Mouse (Mus musculus) neural tube, embryonic 12.5 days (tissue): ENCODE measurements around the gene Gemin2. TPM values are rescaled to one million over a fixed set of nuclear protein-coding genes. Genes with fewer than 3 reads are reported as not detected.

Experiments used
- ATAC-seq: fragments of 200-750 bp; cut with Nextera tagmentation; 2 replicates; pipeline ENCODE4 v1.8.0; 2017; ENCODE audit warnings: low read depth, mild to moderate bottlenecking, moderate TSS enrichment, moderate library complexity; ENCODE audit not compliant: low FRiP score
- H3K27ac ChIP-seq: fragments of 300-500 bp; sonication (generic); 2 replicates; pipeline ENCODE4 v1.5.1; 2016
- H3K27me3 ChIP-seq: fragments of 300-500 bp; sonication (generic); replicated peaks from 2 replicates; pipeline ENCODE4 v1.6.1; 2016; ENCODE audit warnings: mild to moderate bottlenecking
- H3K36me3 ChIP-seq: fragments of 300-500 bp; sonication (generic); 2 replicates; pipeline ENCODE4 v1.6.1; 2016; ENCODE audit warnings: mild to moderate bottlenecking
- H3K4me1 ChIP-seq: fragments of 300-500 bp; sonication (generic); 2 replicates; pipeline ENCODE4 v1.6.1; 2016
- H3K4me2 ChIP-seq: fragments of 300-500 bp; sonication (generic); replicated peaks from 2 replicates; pipeline ENCODE4 v1.6.1; 2016; ENCODE audit warnings: mild to moderate bottlenecking
- H3K4me3 ChIP-seq: fragments of 300-500 bp; sonication (generic); 2 replicates; pipeline ENCODE4 v1.5.1; 2016
- H3K9ac ChIP-seq: fragments of 300-500 bp; sonication (generic); 2 replicates; pipeline ENCODE4 v1.6.1; 2016; ENCODE audit warnings: mild to moderate bottlenecking
- H3K9me3 ChIP-seq: fragments of 300-500 bp; sonication (generic); 2 replicates; pipeline ENCODE4 v1.6.1; 2016; ENCODE audit warnings: mild to moderate bottlenecking
- WGBS: fragments of 180-500 bp; shearing (Covaris S2); methylation state at CpG from one replicate; pipeline ENCODE4 v1.1.7; 2016; 5-methylcytosine and 5-hydroxymethylcytosine counted together
- polyA plus RNA-seq: library from polyadenylated mRNA; unstranded; fragments of >200 nt; fragmentation: Nextera tagmentation; extraction: Ambion mirVana; gene quantifications from 2 replicates; pipeline ENCODE4 v1.2.1, GENCODE M21; 2016

Gemin2 gene
- polyA plus RNA-seq, 1 experiment from 2014 or later = 19.8 TPM

DNA sequence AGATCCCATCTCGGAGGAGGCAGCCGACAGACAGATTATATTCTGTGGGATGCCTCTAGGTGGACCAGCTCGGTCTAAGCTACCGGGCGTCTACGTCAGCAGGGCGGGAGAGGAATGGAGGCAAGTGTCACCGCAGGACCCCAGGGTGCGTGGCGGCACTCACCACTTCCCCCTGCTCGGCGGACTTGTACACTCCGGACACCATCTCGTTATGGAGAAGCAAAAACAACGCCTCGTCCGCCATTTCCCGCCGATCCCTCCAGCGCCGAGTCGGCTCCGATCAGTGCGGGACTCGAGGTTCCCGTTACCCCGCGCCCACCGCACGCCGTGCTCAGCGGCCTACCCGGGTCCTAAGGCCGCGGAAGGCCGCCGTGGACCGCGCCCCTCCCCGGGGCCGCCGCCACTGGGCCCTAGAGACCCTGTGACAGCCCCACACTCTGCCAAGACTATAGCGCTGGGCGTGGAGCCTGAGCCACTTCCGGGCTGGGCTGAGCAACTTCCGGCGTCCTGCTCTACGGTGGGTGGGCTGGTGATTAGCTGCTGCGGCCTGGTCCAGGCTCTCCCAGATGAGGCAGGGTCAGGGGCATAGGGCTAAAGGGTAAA lies 47.9 kb downstream of the Gemin2 start, which contains the start of gene Trappc6b:
Gene Trappc6b, minus strand, starts transcription at position 480 of the 603 bp plus-strand sequence.
- ATAC-seq = peak; percentile 97
- H3K36me3 ChIP-seq = peaks cover 16% of the 10 kb centered on the region; the same call in 1 of the 2 replicates
- no peaks in the 10 kb centered on the region for H3K9me3 ChIP-seq
- H3K4me3 ChIP-seq = peak within 1 kb of the TSS; percentile 82
- peak within 1 kb of the TSS; percentile 85 for H3K27ac ChIP-seq
- peak within 1 kb of the TSS; percentile 73 for H3K4me2 ChIP-seq
- H3K27me3 ChIP-seq = no peaks in the 10 kb centered on the region
- peak within 1 kb of the TSS; percentile 86 for H3K9ac ChIP-seq
- under 1% methylated on average over 49 of the region's 49 CpGs for WGBS
- peaks cover 13% of the 10 kb centered on the region for H3K4me1 ChIP-seq

DNA sequence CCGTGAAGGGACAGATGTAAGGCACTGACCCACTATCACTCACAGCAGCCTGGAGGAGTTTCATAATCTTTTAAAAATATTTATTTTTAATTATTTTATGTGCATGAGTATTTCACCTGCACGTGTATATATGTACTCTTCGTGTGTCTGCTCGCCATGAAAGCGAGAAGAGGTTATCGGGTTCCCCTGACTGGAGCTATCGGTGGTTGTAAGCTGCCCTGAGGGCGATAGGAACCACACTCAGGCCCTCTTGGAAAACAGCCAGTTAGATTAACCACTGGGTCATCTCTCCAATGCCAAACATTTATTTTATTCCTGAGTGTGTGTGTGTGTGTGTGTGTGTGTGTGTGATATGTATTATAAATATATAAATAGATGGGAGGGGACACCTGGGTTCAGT lies 51.6 kb downstream of the Gemin2 start:
- peaks cover 17% of the 10 kb centered on the region for H3K36me3 ChIP-seq
- H3K4me2 ChIP-seq = no peak overlapping the region
- no peaks in the 10 kb centered on the region for H3K27me3 ChIP-seq
- no peak overlapping the region for H3K27ac ChIP-seq
- H3K9me3 ChIP-seq = no peaks in the 10 kb centered on the region
- WGBS = 85% methylated on average over 8 of the region's 8 CpGs
- H3K9ac ChIP-seq = no peak overlapping the region
- no peak overlapping the region for H3K4me3 ChIP-seq
- no peak for ATAC-seq
- H3K4me1 ChIP-seq = peaks cover 14% of the 10 kb centered on the region

GRCm38 (mm10) chr12:59065776-59066175 lies 52.6 kb downstream of the Gemin2 start:
- WGBS = 82% methylated on average over 3 of the region's 3 CpGs
- Histone ChIP-seq H3K9me3 (no peaks in the 10 kb centered on the region), H3K4me1 (0 out of 2 replicates have a peak, but pooled peaks cover 7% of the 10 kb centered on the region), H3K9ac (no peak overlapping the region), H3K36me3 (peaks cover 24% of the 10 kb centered on the region), H3K4me2 (peak overlapping the region; percentile 80), H3K27ac (no peak overlapping the region), H3K27me3 (no peaks in the 10 kb centered on the region), H3K4me3 (peak overlapping the region; percentile 99; the same call in 1 of the 2 replicates)
- ATAC-seq = no peak

DNA sequence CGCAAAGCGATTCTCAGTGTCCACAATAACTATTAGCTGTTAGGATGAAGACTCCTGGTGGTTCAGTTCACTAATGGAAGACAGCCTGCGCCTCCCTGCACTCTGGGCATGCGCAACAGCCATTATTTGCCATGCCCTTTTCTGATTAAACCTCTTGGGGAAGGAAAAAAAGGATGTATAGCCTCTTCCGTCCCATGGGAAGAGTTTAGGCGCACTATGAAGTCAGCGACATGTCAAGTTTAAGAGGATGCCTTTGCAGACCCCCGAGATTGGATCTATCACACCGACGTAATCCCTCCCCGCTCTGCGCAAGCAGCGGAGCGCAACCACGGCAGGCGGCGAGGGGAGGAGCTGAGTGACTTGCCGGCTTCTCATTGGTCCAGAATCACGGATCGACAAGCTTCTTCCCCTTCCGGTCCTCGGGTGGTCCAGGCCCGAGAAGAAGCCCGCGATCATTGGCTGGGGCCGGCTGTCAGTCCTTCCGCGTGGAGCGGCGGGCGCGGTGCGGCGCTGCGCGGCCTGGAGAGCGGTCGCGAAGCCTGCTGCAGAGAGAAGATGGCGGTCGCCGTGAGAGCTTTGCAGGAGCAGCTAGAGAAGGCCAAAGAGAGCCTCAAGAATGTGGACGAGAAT lies 53.4 kb downstream of the Gemin2 start, which contains the start of gene Pnn:
Gene Pnn, plus strand, starts transcription at position 437 of the 630 bp plus-strand sequence.
- peak; percentile 99 for ATAC-seq
- Histone ChIP-seq H3K9ac (peak within 1 kb of the TSS; percentile 98), H3K27me3 (no peaks in the 10 kb centered on the region), H3K4me3 (peak within 1 kb of the TSS; percentile 99), H3K36me3 (peaks cover 32% of the 10 kb centered on the region), H3K9me3 (no peaks in the 10 kb centered on the region), H3K4me1 (0 out of 2 replicates have a peak, but pooled peaks cover 7% of the 10 kb centered on the region), H3K27ac (peak within 1 kb of the TSS; percentile 65), H3K4me2 (peak within 1 kb of the TSS; percentile 80)
- under 1% methylated on average over 43 of the region's 43 CpGs for WGBS

DNA sequence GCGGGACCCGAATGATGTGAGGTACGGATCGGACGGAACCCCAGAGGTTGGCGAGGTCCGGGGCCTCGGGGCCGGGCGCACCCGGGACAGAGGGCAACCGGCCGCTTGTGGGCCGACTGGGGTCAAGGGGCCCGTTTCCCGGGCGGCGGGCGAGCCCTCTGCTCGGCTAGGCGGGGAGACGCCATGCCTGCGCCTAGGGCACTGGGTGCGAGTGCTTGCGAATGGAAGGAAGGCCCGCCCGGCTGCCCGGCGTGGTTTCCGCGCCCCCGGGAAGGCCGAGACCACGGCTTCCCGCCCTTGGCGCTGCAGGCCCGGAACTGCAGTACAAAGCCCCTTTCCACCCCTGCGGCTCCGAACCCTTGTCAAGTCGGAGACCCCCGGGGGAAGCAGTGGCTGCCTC lies 53.9 kb downstream of the Gemin2 start:
- ATAC-seq = peak; percentile 60

GRCm38 (mm10) chr12:59068791-59069190 lies 55.6 kb downstream of the Gemin2 start:
- WGBS = 97% methylated on average over 13 of the region's 13 CpGs
- Histone ChIP-seq H3K36me3 (peaks cover 43% of the 10 kb centered on the region), H3K4me1 (0 out of 2 replicates have a peak, but pooled peaks cover 7% of the 10 kb centered on the region), H3K27me3 (no peaks in the 10 kb centered on the region), H3K4me2 (no peak overlapping the region), H3K27ac (no peak overlapping the region), H3K4me3 (no peak overlapping the region), H3K9ac (no peak overlapping the region), H3K9me3 (no peaks in the 10 kb centered on the region)
- ATAC-seq = no peak

More for the DNA sequence above, 53.9 kb downstream of the Gemin2 start:
- no peaks in the 10 kb centered on the region for H3K27me3 ChIP-seq
- 0 out of 2 replicates have a peak, but pooled peaks cover 7% of the 10 kb centered on the region for H3K4me1 ChIP-seq
- H3K4me3 ChIP-seq = peak overlapping the region; percentile 99
- peaks cover 37% of the 10 kb centered on the region for H3K36me3 ChIP-seq
- no peaks in the 10 kb centered on the region for H3K9me3 ChIP-seq
- H3K9ac ChIP-seq = peak overlapping the region; percentile 98
- peak overlapping the region; percentile 57; the same call in 1 of the 2 replicates for H3K27ac ChIP-seq
- under 1% methylated on average over 41 of the region's 41 CpGs for WGBS
- H3K4me2 ChIP-seq = peak overlapping the region; percentile 80

- ATAC-seq = no peak
- Histone ChIP-seq H3K4me3 (no peak overlapping the region), H3K36me3 (peaks cover 43% of the 10 kb centered on the region), H3K27ac (no peak overlapping the region), H3K4me1 (0 out of 2 replicates have a peak, but pooled peaks cover 7% of the 10 kb centered on the region), H3K27me3 (no peaks in the 10 kb centered on the region), H3K9me3 (no peaks in the 10 kb centered on the region), H3K9ac (no peak overlapping the region), H3K4me2 (no peak overlapping the region)
- whole genome bisulfite sequencing = 90% methylated on average over 11 of the region's 11 CpGs
Observed at GRCm38 (mm10) chr12:59072286-59072685, 59.1 kb downstream of the Gemin2 start.

DNA sequence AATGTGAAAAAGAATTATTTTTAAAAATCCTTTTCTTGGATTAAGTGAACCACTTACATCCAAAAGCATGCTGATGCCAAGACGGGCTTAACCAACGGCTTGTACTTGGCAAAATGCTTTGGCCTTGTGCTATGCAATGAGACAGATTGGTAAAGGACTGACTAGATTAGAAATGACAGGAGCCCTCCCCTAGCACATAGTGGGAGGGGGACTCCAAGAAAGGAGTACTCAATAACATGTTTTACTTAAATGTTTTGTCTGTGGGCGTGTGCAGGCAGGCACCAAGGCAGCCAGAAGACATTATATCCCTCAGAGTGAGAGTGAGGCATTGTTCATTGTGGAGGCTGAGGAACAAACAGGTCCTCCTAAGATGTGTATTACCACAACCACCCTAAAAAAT lies 60.9 kb downstream of the Gemin2 start:
- no peak for ATAC-seq
- WGBS = 92% methylated on average over 3 of the region's 3 CpGs
- Histone ChIP-seq H3K4me1 (no peaks in the 10 kb centered on the region), H3K27me3 (no peaks in the 10 kb centered on the region), H3K4me3 (no peak overlapping the region), H3K9me3 (no peaks in the 10 kb centered on the region), H3K27ac (no peak overlapping the region), H3K4me2 (no peak overlapping the region), H3K36me3 (peaks cover 34% of the 10 kb centered on the region), H3K9ac (no peak overlapping the region)

DNA sequence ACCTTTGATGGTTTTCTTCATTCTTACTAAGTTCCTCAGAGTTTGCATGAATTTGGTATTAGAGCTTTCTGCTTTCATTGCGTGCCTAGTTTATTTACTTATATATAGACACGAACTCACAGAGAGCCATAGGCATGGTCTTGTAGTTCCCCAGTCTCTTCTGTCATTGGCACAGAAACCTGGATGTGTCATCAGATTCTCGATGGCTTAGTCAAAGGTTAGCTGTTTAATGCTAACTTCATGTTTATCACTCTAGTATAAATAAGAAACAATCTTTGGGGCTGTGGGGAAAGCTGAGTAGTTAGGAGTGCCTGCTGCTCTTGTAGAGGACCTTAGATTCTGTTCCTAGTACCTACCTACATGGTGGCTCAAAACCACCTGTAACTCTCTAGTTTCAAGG lies 63.8 kb downstream of the Gemin2 start:
- WGBS = 93% methylated on average over 3 of the region's 3 CpGs
- peaks cover 8% of the 10 kb centered on the region for H3K36me3 ChIP-seq
- H3K9me3 ChIP-seq = no peaks in the 10 kb centered on the region
- no peak overlapping the region for H3K4me2 ChIP-seq
- no peak for ATAC-seq
- no peak overlapping the region for H3K27ac ChIP-seq
- H3K4me3 ChIP-seq = no peak overlapping the region
- H3K27me3 ChIP-seq = no peaks in the 10 kb centered on the region
- H3K4me1 ChIP-seq = no peaks in the 10 kb centered on the region
- H3K9ac ChIP-seq = no peak overlapping the region

DNA sequence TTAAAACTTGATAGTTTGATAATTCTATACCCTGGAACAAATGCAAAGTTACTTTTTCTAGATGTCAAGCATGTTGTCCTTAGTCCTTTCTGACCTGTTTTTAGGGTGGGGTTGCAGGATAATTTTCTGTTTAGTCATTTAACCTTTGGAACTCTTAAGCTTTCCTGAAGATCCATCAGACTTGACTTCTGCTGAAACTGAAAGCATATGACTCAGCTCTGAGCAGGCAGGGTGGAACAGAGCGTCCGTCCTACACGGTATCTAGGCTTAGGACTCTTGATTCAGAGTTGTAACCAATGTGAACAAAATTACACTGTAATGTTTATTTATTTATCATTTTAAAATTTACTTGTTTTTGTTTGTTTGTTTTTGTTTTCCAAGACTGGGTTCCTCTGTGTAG lies 64.7 kb downstream of the Gemin2 start:
- no peak for ATAC-seq
- Histone ChIP-seq H3K4me3 (no peak overlapping the region), H3K9me3 (no peaks in the 10 kb centered on the region), H3K36me3 (no peaks in the 10 kb centered on the region; the same call in 1 of the 2 replicates), H3K27ac (no peak overlapping the region), H3K4me1 (no peaks in the 10 kb centered on the region), H3K9ac (no peak overlapping the region), H3K27me3 (no peaks in the 10 kb centered on the region), H3K4me2 (no peak overlapping the region)
- 96% methylated on average over 3 of the region's 3 CpGs for WGBS
